Mouse (Mus musculus): ENCODE measurements at regions not wholly inside any gene's neighbourhood (a gene's known extent, or its start where the extent isn't known, plus 50 kb on each side); places are given as distances from the start of the nearest gene placed in this dataset.

- H3K79me3 ChIP-seq (ENCODE audit: low read depth) = no peaks in the 10 kb centered on the region
- TF ChIP-seq MYOD1 (IDR thresholded peaks at IDR 0.05; ENCODE audit: control insufficient read depth, insufficient read length, low read depth) (no peak), USF1 (IDR thresholded peaks at IDR 0.05; ENCODE audit: low read depth) (no peak), MYOG (IDR thresholded peaks at IDR 0.05; ENCODE audit: control insufficient read depth, extremely low read depth, insufficient read length) (no peak), CTCF (IDR thresholded peaks at IDR 0.05; ENCODE audit: control insufficient read depth, insufficient read depth, insufficient read length) (no peak), MAX (IDR thresholded peaks at IDR 0.05) (no peak), CEBPB (IDR thresholded peaks at IDR 0.05; ENCODE audit: low read depth) (no peak), FOSL1 (IDR thresholded peaks at IDR 0.05; ENCODE audit: insufficient read depth, low read length, poor library complexity, severe bottlenecking) (no peak)
- H3K36me3 ChIP-seq (ENCODE audit: control insufficient read depth, insufficient read depth) = no peaks in the 10 kb centered on the region
- no peak overlapping the region for H3K4me3 ChIP-seq (ENCODE audit: insufficient read depth, poor library complexity, severe bottlenecking)
- no peaks in the 10 kb centered on the region for H3K27me3 ChIP-seq (ENCODE audit: control insufficient read depth, insufficient read depth, insufficient read length)
- no peaks in the 10 kb centered on the region for H3K79me2 ChIP-seq (ENCODE audit: control insufficient read depth, insufficient read depth)
- H3ac ChIP-seq (ENCODE audit: control insufficient read depth, insufficient read length, low read depth) = no peak overlapping the region
Measured at GRCm38 (mm10) chrX:13344701-13345100, 63.9 kb downstream of the Ddx3x start.

- no peak for TF ChIP-seq FOSL1 (IDR thresholded peaks at IDR 0.05; ENCODE audit: insufficient read depth, low read length, poor library complexity, severe bottlenecking)
- TF ChIP-seq CEBPB (IDR thresholded peaks at IDR 0.05; ENCODE audit: low read depth) = no peak
- TF ChIP-seq USF1 (IDR thresholded peaks at IDR 0.05; ENCODE audit: low read depth) = no peak
- no peak for TF ChIP-seq MYOG (IDR thresholded peaks at IDR 0.05; ENCODE audit: control insufficient read depth, extremely low read depth, insufficient read length)
- TF ChIP-seq CTCF (IDR thresholded peaks at IDR 0.05; ENCODE audit: control insufficient read depth, insufficient read depth, insufficient read length) = no peak
- no peak for TF ChIP-seq MAX (IDR thresholded peaks at IDR 0.05)
- no peak for TF ChIP-seq MYOD1 (IDR thresholded peaks at IDR 0.05; ENCODE audit: control insufficient read depth, insufficient read length, low read depth)
- Histone ChIP-seq H3K4me3 (ENCODE audit: insufficient read depth, poor library complexity, severe bottlenecking) (no peak overlapping the region), H3ac (ENCODE audit: control insufficient read depth, insufficient read length, low read depth) (no peak overlapping the region), H3K36me3 (ENCODE audit: control insufficient read depth, insufficient read depth) (no peaks in the 10 kb centered on the region), H3K27me3 (ENCODE audit: control insufficient read depth, insufficient read depth, insufficient read length) (no peaks in the 10 kb centered on the region), H3K79me3 (ENCODE audit: low read depth) (no peaks in the 10 kb centered on the region), H3K79me2 (ENCODE audit: control insufficient read depth, insufficient read depth) (no peaks in the 10 kb centered on the region)
Measured at GRCm38 (mm10) chrX:13345126-13345525, 64.4 kb downstream of the Ddx3x start.

DNA sequence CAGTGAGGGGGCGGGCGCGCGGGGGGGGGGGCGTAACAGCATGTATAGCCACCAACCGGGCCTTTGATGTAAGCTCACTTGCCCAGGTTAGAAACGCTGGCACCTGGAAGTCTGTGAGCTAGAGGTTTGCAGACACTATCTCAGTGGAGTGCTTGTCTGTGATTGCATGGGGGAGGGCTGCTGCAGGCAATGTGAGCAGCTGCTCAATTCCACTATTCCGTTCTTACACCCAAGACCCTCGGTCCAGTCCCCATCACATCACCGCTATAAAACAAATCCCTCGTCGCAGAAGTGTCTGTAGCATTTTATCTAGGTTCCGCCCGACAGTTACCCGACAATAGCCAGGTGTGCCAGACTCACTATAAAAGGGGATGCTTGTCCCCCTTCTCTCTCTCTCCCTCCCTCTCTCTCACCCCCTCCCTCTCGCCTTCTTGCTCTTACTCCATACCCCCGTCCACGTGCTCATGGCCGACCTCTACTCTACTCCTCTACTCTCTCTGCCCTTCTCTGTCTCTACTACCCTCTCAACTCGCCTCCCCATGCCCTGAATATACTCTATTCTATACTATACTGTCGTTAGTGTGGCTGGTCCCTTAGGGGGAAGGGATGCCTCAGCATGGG lies 65.4 kb downstream of the Ddx3x start:
- Histone ChIP-seq H3K27me3 (ENCODE audit: control insufficient read depth, insufficient read depth, insufficient read length) (no peaks in the 10 kb centered on the region), H3K79me2 (ENCODE audit: control insufficient read depth, insufficient read depth) (no peaks in the 10 kb centered on the region), H3K36me3 (ENCODE audit: control insufficient read depth, insufficient read depth) (no peaks in the 10 kb centered on the region), H3ac (ENCODE audit: control insufficient read depth, insufficient read length, low read depth) (no peak overlapping the region), H3K79me3 (ENCODE audit: low read depth) (no peaks in the 10 kb centered on the region), H3K4me3 (ENCODE audit: insufficient read depth, poor library complexity, severe bottlenecking) (no peak overlapping the region)
- TF ChIP-seq MYOD1 (IDR thresholded peaks at IDR 0.05; ENCODE audit: control insufficient read depth, insufficient read length, low read depth) (no peak), MYOG (IDR thresholded peaks at IDR 0.05; ENCODE audit: control insufficient read depth, extremely low read depth, insufficient read length) (no peak), USF1 (IDR thresholded peaks at IDR 0.05; ENCODE audit: low read depth) (no peak), MAX (IDR thresholded peaks at IDR 0.05) (no peak), CTCF (IDR thresholded peaks at IDR 0.05; ENCODE audit: control insufficient read depth, insufficient read depth, insufficient read length) (no peak), FOSL1 (IDR thresholded peaks at IDR 0.05; ENCODE audit: insufficient read depth, low read length, poor library complexity, severe bottlenecking) (no peak), CEBPB (IDR thresholded peaks at IDR 0.05; ENCODE audit: low read depth) (no peak)

DNA sequence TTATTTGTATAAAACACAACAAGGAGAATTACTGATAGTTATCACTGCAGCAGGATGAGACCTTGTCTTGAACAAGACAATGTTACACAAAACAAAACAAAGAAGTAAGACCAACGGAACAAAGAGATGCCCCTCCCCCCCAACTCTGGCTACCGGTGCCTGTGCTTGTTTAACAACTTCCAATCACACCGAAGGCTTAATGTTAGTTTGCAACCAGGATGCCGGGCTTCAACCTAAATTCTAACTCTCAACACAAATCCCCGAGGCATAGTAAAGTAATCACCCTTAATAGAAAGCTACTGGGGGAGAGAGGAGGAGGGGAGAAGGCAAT lies 65.9 kb downstream of the Ddx3x start:
- H3K4me3 ChIP-seq (ENCODE audit: insufficient read depth, poor library complexity, severe bottlenecking) = no peak overlapping the region
- TF ChIP-seq MYOD1 (IDR thresholded peaks at IDR 0.05; ENCODE audit: control insufficient read depth, insufficient read length, low read depth) (no peak), FOSL1 (IDR thresholded peaks at IDR 0.05; ENCODE audit: insufficient read depth, low read length, poor library complexity, severe bottlenecking) (no peak), MYOG (IDR thresholded peaks at IDR 0.05; ENCODE audit: control insufficient read depth, extremely low read depth, insufficient read length) (no peak), MAX (IDR thresholded peaks at IDR 0.05) (no peak), USF1 (IDR thresholded peaks at IDR 0.05; ENCODE audit: low read depth) (no peak), CTCF (IDR thresholded peaks at IDR 0.05; ENCODE audit: control insufficient read depth, insufficient read depth, insufficient read length) (no peak), CEBPB (IDR thresholded peaks at IDR 0.05; ENCODE audit: low read depth) (no peak)
- H3K27me3 ChIP-seq (ENCODE audit: control insufficient read depth, insufficient read depth, insufficient read length) = no peaks in the 10 kb centered on the region
- H3ac ChIP-seq (ENCODE audit: control insufficient read depth, insufficient read length, low read depth) = no peak overlapping the region
- no peaks in the 10 kb centered on the region for H3K79me2 ChIP-seq (ENCODE audit: control insufficient read depth, insufficient read depth)
- no peaks in the 10 kb centered on the region for H3K36me3 ChIP-seq (ENCODE audit: control insufficient read depth, insufficient read depth)
- no peaks in the 10 kb centered on the region for H3K79me3 ChIP-seq (ENCODE audit: low read depth)

GRCm38 (mm10) chrX:13347027-13347840 lies 66.5 kb downstream of the Ddx3x start:
- Histone ChIP-seq H3K36me3 (ENCODE audit: control insufficient read depth, insufficient read depth) (no peaks in the 10 kb centered on the region), H3K27me3 (ENCODE audit: control insufficient read depth, insufficient read depth, insufficient read length) (no peaks in the 10 kb centered on the region), H3K79me2 (ENCODE audit: control insufficient read depth, insufficient read depth) (no peaks in the 10 kb centered on the region), H3K4me3 (ENCODE audit: insufficient read depth, poor library complexity, severe bottlenecking) (peak overlapping the region; percentile 26), H3ac (ENCODE audit: control insufficient read depth, insufficient read length, low read depth) (peak overlapping the region; percentile 41), H3K79me3 (ENCODE audit: low read depth) (no peaks in the 10 kb centered on the region)
- no peak for TF ChIP-seq MYOD1 (IDR thresholded peaks at IDR 0.05; ENCODE audit: control insufficient read depth, insufficient read length, low read depth)
- no peak for TF ChIP-seq MYOG (IDR thresholded peaks at IDR 0.05; ENCODE audit: control insufficient read depth, extremely low read depth, insufficient read length)
- TF ChIP-seq CEBPB (IDR thresholded peaks at IDR 0.05; ENCODE audit: low read depth) = peak; percentile 75
- no peak for TF ChIP-seq USF1 (IDR thresholded peaks at IDR 0.05; ENCODE audit: low read depth)
- TF ChIP-seq FOSL1 (IDR thresholded peaks at IDR 0.05; ENCODE audit: insufficient read depth, low read length, poor library complexity, severe bottlenecking) = no peak
- TF ChIP-seq MAX (IDR thresholded peaks at IDR 0.05) = no peak
- TF ChIP-seq CTCF (IDR thresholded peaks at IDR 0.05; ENCODE audit: control insufficient read depth, insufficient read depth, insufficient read length) = no peak
